Mouse (Mus musculus) layer of hippocampus, postnatal 10 days (tissue): ENCODE measurements at regions not wholly inside any gene's neighbourhood (a gene's known extent, or its start where the extent isn't known, plus 50 kb on each side); places are given as distances from the start of the nearest gene placed in this dataset.
"Not testable (repeated sequence)": the region's sequence is repeated elsewhere in the genome, so short reads cannot be mapped to it uniquely, and the experiment has no call there.

Source experiments
- DNase-seq, 2 experiments: peaks; one replicate each; pipeline ENCODE4 v3.0.0; 2021; ENCODE audit warnings: low spot score in 2 of 2

DNA sequence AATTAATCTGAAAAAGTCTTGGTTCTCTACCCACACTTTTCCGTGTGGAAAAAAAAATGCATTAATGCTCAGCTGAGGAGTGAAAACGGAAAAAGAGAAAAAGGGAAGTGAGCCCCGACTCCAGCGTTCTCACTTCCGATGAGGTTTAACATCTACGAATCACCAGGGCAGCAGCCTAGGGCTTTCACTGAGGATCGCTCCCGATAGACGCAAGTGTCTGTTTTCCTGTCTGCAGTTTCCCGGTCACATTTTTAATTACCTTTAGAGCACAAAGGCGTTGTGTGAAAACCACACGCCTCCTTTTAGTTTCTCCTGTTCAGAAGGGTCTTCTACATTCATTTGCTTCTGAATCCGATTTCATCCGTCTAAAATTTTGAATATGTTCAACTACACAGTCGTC, 179.2 kb upstream of the Otx2 start:
- no peak for DNase-seq

DNA sequence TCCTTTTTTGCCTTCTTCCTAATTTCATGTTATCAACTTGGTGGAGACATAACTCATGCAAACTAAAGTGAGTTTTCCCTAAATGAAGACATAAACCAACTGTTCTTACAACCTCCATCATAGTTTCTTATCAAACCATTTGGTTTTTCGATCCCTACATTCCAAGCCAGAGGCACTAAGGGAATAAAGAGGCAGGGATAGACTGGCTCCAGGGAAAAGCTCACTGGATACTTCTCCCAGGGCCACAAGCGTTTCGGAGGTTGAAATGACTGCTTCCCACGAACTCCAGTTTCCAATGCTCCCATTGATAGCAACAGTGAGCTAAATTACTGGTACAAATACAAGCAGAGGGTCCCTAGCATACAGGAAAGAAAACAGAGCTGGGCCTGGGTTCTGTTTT, 178.4 kb upstream of the Otx2 start:
- no peak for DNase-seq

DNA sequence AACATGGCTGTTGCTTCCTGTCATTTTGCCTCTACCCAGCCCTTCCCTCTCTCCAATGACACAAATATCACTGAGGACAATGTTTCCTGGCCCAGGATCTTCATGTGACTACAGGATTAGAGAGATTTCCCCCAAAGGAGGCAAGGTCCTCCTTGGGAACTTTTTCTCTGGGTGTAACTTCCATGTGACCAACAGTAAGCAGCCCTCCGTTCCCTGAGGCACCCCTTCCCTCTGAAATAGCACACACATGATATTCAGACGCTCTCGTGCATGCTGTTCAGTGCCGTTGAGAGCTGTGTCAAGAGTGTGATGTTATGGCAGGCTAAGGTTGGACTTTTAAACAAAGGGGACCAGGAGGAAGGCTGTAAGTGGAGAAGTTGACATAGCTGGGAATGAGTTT, 169.2 kb upstream of the Otx2 start:
- DNase-seq, result no peak

DNA sequence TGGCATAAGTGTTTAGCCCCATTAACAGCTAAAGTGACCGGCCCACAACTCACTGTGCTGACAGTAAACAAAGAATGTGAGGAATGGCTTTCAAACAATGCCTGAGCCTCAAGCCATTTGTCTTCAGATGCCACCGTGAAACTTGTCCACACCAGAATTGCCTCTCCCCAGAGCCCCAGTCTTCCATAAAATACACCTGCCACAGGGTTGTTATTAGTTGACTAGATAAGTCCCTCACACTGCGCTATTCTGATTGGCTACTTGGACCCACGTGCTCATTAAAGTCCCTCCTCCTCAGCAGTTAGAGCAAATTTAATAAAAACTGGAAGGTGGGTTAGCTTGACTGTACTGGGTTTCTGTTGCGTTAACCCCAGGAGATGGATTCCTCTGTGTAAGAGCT, 167.7 kb upstream of the Otx2 start:
- no peak for DNase-seq

DNA sequence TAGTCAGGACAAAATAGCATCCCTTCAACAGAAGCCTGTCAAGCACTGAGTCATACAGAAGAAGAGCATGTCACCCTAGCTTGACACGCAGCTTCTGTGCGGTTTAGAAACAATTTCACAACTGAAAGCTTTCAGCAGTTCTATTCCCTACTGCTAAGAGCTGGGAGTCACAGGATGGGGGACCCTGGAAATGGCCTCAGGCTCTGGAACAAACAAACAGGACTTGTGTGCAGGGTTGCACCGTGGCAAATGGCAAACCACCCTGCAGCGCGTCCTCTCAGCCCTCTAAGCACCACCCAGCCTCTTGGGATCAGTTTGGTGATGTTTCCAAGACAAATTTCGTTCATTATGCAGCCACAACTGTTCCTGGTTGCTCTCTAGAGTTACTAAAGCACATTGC, 163.6 kb upstream of the Otx2 start:
- no peak for DNase-seq

DNA sequence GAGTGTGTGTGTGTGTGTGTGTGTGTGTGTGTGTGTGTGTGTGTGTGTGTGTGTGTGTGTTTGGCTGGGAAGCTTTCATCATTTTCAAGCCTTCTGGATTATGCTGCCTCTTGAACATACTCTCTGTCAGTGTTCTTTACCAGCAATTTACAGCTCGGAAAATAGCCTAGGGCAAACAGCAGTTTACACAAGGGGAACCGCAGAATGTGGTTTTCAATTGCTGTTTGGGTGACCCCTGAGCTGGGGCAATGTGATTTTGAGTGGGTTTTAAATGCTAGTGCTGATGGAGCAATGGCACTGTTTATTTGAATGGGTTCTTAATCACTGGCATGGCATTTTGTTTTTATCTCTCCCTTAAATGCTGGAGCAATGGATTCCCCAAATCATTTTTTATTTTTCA, 162.5 kb upstream of the Otx2 start:
- DNase-seq, result no peak

DNA sequence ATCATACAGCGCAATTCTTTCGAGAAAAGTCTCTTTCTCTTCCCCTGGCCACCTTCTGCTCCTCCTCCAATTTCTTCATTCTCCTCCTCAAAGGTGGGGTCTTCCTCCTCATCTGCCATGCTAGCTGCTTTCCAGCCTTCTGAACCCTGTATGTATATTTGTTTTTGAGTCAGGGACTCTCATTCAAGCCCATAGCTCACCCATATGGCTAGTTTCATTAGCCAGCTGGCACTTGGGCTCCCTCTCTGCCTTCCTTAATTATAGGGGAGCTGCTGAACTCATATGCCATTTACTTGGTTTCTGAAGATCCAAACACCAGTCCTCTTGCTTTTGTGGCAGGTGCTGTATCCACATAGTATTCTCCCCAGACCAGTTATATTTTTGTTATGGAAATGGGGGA, 160.8 kb upstream of the Otx2 start:
- no peak for DNase-seq

DNA sequence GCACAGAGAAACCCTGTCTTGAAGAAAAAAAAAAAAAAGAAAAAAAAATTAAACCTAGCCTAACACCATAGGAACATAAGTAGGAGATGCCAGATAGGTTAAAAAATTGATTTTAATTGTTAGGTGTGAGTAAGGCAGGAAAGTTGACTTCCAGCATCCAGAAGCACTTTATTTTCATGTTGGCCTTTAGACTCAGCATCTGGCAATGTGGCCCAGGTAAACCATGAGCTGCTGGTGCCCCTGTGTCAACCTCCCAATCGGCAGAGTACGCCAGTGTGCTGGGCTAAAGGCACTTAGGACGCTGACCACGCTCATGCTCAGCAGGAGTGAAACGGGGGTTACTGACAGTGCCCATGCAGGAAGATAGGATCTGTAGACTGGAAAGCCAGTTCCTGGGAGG, 152.8 kb upstream of the Otx2 start:
- DNase-seq, result no peak

DNA sequence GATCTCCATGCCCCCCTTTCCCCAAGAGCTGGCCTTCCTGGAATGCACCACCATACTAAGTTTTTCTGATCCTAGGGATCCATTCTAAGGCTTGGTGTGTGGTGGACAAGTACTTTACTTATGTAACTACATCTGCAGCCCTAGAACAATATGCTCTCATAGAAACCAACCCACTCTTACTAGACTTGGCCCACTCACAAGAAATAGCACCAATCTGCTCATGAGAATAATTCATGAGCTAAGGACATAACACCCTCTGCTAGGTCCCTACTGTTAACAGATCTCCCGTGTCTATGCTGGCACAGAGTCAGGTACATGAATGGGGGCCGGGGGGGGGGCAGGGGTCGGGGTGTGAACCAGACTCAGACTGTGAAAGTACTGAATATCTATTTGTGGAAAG, 150.8 kb upstream of the Otx2 start:
- no peak for DNase-seq

DNA sequence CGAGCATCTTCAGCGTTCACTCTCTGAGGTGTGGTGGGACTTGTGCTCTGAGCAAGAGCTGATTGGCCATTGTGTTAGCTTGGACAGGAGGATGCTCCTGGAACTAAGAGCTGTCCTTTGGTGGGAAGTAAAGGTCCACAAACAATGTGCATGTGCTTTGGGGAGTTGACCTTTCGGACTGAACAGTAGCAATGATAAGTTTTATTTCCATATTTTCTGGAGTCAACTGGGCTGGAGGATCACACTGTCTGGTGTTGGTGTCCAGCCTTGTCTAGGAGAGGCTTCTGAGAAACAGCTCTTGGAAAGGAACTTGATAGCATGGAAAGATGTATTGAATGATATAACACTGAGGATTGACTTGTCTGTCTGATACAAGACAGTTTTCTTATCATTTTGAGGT, 142.3 kb upstream of the Otx2 start:
- no peak for DNase-seq

DNA sequence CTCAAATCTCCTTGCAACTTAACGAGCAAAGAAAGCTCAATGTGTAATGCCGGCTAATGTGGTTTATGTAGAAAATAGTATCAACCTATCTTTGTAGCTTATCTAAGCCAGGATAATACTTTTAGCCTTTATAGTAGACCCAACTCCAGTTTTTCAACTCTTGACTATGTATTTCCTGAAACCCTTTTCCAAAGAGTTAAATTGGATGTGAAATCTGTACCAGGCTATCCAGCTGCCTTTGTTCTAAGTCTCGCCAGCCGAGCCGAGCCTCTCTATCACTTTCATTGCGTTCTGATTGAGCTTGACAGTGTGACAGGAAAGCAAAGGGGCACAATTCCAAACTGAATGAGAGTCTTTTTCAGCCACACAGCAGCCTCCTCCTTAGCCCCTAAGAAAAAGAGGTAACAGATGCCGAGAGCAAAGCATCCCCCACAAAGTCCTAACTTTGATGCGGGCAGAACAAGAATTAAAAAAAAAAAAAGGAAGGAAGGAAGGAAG, 141.7 kb upstream of the Otx2 start:
- DNase-seq, result no peak

DNA sequence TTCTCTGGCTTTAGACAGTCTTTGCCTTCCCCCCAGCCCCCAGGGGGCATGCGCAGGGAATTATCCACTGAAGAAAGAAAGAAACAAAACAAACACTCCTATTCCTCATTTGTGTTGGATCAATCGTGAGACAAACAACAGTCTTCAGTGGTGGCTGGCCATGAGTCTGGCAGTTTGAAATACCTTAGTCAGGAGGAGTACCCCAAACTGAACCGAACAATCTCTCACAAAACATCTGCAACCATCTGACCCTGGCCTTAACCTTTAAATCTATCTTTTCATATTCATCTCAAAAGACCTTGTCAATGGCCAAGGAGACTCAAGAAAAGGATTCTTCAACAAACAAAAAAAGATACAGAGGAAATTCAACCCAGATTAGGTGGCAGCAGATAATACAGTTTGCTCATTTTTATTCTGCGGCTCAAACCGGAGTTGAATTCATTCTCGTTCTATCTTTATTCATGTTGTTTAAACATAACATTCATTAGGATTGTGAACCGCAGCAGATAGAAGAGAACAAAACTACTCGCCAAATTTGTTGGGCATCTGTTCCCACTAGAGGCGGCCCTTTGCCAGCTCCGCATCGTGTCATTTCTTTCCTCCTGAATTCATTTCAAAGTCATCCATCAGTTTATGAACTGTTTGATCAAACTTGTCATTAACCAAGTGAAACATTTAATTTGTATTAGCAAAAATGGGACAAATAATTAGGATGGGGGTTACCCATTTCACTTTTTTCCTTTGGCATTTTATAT, 139.3 kb upstream of the Otx2 start:
- DNase-seq, result peak; percentile 34 to 56

DNA sequence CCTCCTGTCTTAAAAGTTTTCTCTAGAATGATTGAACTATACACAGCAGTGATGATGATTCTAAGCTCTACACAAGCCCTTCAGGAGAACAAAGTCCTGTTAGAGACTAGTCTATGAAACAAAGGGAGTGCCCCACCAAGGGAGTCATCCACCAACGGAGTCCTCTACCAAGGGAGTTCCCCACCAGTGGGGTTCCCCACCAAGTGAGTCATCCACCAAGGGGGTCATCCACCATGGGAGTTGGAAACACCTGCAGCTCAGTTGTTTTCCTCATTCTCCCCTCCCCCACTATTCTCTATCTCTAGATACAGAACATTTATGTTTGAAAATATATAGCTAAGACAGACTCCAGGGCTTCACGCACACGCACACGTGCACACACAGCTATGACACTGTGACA, 130.5 kb upstream of the Otx2 start:
- DNase-seq, result no peak

DNA sequence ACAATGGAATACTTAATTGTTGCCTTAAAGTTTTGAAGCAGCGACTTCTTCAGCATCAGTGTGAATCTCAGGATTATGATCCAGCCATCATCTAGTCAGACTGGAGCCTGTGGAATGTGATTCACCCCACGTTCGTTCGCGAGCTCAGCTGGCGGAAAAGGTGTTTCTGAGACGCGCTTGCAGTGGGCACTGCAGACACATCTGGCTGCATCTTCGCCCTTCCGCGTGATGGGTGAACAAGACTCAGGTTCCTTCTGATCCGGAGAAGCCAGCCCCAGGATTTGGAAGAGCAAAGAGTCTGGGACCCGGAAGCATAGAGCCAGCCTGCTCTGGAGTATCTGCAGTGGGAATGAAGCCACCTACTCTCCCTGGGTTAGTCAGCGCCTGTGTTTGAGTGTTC, 127.7 kb upstream of the Otx2 start:
- DNase-seq, result no peak

DNA sequence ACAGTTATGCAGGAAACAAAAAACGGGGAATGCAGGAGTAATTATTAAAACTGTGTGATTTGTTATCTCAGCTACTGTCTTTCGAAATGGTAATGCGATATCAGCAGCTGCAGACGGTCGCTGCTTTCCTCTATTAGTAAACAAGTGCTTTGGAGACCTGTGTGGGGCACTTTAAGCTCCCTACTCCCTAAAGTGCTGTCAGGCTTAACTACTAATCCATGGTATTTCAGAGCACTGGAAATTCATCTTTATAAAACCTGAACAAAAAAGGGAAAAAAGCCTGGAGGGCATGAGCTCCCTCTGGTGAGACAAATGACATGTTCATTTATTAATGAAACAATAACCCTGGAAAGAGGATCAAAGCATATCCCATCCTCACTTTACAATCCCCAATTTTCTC, 127.2 kb upstream of the Otx2 start:
- no peak for DNase-seq

DNA sequence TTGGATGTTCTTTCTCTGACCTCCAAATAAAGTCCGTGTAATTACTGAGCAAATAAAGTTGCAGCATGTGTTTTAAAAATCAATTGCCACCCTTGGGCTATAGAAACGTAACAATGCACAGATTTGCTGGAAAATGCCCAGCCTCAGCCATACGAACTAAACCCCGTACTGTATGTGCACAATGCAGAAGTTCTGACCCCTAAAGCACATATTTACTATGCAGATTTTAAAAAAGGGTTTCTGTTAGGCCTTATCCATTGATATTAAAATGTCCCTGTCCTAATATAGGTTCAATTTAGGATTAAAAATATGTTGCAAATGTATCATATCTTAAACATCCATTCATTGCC, 126.5 kb upstream of the Otx2 start:
- DNase-seq, result no peak

DNA sequence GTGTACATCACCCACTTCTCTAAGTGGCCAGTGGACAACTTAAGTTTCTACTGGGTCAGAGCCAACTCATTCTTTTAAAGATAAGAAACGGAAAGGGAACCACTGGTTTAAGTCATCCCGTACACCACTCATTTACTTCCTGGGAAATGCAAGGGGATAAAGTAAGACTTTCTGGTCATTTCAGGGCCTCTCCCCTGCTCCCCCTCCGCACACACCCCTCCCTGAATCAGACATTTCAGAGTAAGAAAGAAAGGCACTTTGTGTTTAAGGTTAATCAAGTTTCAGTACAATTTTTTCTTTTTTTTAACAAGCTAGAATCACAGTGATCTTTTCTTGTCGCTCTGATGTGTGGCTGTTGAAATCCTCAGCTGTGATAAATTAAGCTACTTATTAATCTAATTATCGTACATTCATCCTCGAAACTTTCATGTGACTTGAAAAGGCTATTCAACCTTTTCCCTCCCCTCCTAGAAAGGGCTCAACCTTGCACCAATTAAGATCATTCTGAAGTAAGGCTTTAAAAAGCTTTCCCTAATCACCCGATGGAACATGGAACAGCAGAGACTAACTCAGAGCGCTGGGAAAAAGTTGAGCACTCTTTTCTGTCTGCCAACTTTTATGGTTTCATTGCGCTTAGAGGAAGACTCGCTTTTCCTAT, 126.0 kb upstream of the Otx2 start:
- DNase-seq, result no peak

DNA sequence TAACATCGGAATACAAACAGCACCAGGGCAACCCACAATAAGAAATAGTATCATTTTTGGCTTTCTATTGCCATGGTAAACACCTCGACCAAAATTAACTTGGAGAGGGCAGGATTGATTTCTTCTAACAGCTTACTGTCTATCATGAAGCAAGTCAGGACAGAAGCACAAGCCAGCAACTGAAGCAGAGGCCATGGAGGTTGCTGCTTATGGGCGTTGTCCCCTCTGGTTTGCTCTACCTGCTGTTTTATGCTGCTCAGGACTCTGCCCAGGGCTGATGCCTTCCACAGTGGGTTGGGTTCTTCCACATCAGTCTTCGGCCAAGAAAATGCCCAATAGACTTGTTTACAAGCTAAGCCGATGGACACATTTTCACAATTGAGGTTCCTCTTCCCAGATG, 117.9 kb upstream of the Otx2 start:
- DNase-seq, result no peak

DNA sequence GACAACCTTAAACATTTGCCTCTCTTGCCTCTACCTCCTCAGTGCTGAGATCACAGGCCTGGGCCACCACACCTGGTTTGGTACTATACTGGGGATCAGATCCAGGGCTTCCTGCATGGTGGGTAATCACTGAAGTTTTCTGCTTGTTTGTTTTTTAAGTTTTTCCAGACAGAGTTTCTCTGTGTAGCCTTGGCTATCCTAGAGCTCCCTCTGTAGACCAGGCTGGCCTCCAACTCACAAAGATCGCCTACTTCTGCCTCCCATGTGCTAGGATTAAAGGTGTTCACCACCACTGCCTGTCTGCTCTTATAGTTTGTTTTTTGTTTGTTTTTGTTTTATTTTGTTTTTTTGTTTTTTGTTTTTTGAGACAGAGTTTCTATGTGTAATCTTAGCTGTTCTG, 105.7 kb upstream of the Otx2 start:
- DNase-seq, result no peak

DNA sequence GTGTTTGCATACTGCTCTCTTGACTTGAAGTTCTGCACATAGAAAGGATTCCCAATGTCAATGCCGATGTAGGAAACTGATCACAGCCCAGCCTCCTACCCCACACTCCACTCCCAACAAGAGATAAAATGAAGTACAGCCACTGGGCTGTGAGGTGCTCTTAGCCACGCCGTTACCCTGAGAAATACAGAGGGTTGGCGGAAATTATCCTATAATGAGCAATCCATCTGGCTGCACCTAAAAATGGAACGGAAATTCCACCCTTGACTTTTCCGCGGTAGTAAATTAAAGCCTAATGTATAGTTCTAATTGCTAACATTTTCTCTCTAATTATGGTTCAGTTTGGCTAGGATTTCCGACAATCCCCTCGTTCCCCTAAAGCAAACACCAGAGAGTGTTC, 97.2 kb upstream of the Otx2 start:
- DNase-seq, result no peak

DNA sequence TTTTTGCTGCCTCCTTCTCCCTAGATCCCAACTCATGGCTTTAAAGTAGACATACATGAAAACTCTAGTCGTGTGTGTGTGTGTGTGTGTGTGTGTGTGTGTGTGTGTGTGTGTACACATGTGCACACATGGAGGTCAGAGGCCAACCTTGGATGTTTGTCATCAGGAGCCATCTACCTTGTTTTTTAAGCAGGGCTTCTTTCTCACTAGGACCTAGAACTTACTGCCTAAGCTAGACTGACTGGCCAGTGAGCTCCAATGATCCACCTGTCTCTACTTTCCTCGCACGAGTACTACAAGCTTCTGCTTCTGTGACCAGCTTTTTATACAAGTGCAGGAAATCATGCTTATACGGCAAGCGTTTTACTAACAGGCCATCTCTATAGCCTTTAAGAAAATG, 89.1 kb upstream of the Otx2 start:
- DNase-seq, result no peak

DNA sequence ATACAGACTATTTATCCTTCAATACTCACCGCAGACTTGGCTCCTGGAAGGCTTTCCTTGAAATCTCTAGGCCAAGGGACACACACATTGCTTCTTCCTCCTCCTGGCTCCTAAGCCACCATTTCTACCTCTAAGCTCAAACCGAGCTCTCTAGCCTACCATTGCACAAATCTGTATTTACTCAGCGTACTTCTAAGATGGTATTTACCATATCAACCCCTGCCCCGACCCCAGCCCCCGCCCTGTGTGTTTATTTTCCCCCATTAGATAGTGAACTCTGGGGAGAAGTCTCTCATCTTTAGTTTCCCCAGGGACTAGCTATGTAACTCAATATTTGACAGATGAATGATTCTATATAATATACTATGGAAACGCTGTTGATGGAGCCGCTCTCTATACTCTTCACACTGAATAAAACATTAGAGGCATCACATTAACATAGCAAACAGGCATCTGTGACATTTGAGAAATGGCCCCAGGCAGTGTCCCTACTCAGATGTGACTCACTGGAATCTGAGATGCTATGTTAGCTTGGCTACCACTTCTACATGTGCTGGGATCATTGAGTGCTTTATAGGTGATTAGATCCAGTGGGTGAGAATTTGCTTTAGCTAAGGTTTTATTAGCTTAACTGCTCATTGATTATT, 87.5 kb upstream of the Otx2 start:
- DNase-seq, result no peak

DNA sequence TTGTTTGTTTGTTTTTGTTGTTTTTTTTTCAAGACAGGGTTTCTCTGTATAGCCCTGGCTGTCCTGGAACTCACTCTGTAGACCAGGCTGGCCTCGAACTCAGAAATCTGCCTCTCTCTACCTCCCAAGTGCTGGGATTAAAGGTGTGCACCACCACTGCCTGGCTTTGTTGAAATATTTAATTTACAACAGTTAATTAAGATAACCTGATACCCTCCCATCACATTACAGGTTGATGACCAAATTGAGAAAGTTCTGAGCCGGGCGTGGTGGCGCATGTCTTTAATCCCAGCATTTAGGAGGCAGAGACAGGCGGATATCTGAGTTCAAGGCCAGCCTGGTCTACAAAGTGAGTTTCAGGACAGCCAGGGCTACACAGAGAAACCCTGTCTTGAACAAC, 81.5 kb upstream of the Otx2 start:
- DNase-seq, result not testable (repeated sequence)
